Mouse (Mus musculus): ENCODE measurements around the gene Draxin.

GRCm38 (mm10) chr4:148121982-148122693 lies 8.4 kb downstream of the Draxin start:
- TF ChIP-seq GATA1 (IDR thresholded peaks at IDR 0.05; ENCODE audit: low read length), result no peak
- TF ChIP-seq TAL1 (IDR thresholded peaks at IDR 0.05; ENCODE audit: low read length), result no peak
